Mouse (Mus musculus) spleen, adult 2 months (tissue): Measurements from ENCODE around the gene Lbp. TPM values are rescaled to one million over a fixed set of nuclear protein-coding genes. Genes with fewer than 3 reads are reported as not detected.

Experiments used
- DNase-seq, 2 experiments: peaks; one replicate each; pipeline versions ENCODE4 v3.0.0 to v3.0.0-alpha.2; 2012 to 2021; ENCODE audit warnings: low spot score in 2 of 2, low read depth in 1 of 2
- H3K27ac ChIP-seq: fragments of 200-500 bp; 2 replicates; pipeline ENCODE4 v1.5.1; 2012; ENCODE audit warnings: low read length, inconsistent platforms; ENCODE audit not compliant: insufficient read depth
- H3K27me3 ChIP-seq: fragments of 200-500 bp; 2 replicates; pipeline ENCODE4 v1.6.1; 2012; ENCODE audit warnings: mild to moderate bottlenecking, moderate library complexity, low read length, inconsistent platforms; ENCODE audit not compliant: control insufficient read depth, insufficient read depth
- H3K36me3 ChIP-seq: fragments of 200-500 bp; 2 replicates; pipeline ENCODE4 v1.6.1; 2012; ENCODE audit warnings: mild to moderate bottlenecking, low read length, inconsistent platforms; ENCODE audit not compliant: control insufficient read depth, insufficient read depth
- H3K4me1 ChIP-seq: fragments of 200-500 bp; 2 replicates; pipeline ENCODE4 v1.6.1; 2011; ENCODE audit warnings: inconsistent platforms; ENCODE audit not compliant: control insufficient read depth, insufficient read depth, insufficient read length
- H3K4me3 ChIP-seq: fragments of 200-500 bp; 2 replicates; pipeline ENCODE4 v1.5.1; 2011; ENCODE audit warnings: mild to moderate bottlenecking, inconsistent platforms; ENCODE audit not compliant: insufficient read depth, insufficient read length; ENCODE audit errors: extremely low read depth
- CTCF ChIP-seq: fragments of 200-500 bp; IDR thresholded peaks from 2 replicates; pipeline ENCODE4 v1.5.1; 2011; ENCODE audit warnings: mild to moderate bottlenecking, inconsistent platforms; ENCODE audit not compliant: insufficient read depth, insufficient read length, insufficient replicate concordance; ENCODE audit errors: extremely low read depth
- POLR2A ChIP-seq: fragments of 200-500 bp; IDR thresholded peaks from 2 replicates; pipeline ENCODE4 v1.6.1; 2011; ENCODE audit warnings: low read depth, low read length, inconsistent platforms
- WGBS: fragments of 180-500 bp; shearing (Covaris S2); methylation state at CpG from one replicate; pipeline ENCODE4 v1.1.7; 2018; 5-methylcytosine and 5-hydroxymethylcytosine counted together
- polyA plus RNA-seq: library from polyadenylated mRNA; depleted of rRNA; stranded (reverse); fragments of >200 nt; gene quantifications from 2 replicates; pipeline ENCODE4 v1.2.3, GENCODE M21; 2012

Gene Lbp
- polyA plus RNA-seq, 1 experiment, result 3.3 TPM

- Histone ChIP-seq H3K4me1 (no peaks in the 10 kb centered on the region), H3K36me3 (no peaks in the 10 kb centered on the region), H3K27me3 (no peaks in the 10 kb centered on the region), H3K4me3 (no peak overlapping the region), H3K27ac (no peak overlapping the region)
- 77% methylated on average over 6 of the region's 6 CpGs for WGBS
- TF ChIP-seq POLR2A (no peak), CTCF (no peak)
- no peak for DNase-seq
Observed at GRCm38 (mm10) chr2:158346467-158346866, 40.2 kb downstream of the Lbp start.

GRCm38 (mm10) chr2:158347868-158348267, 41.6 kb downstream of the Lbp start:
- TF ChIP-seq POLR2A (no peak), CTCF (peak; percentile 93)
- no peaks in the 10 kb centered on the region for H3K4me1 ChIP-seq
- no peak overlapping the region for H3K27ac ChIP-seq
- WGBS, result 1% methylated on average over 6 of the region's 6 CpGs
- no peaks in the 10 kb centered on the region for H3K27me3 ChIP-seq
- H3K36me3 ChIP-seq, result no peaks in the 10 kb centered on the region
- peak; percentile 15 to 48 for DNase-seq
- no peak overlapping the region for H3K4me3 ChIP-seq

- 86% methylated on average over 3 of the region's 3 CpGs for WGBS
- TF ChIP-seq CTCF, result no peak
- TF ChIP-seq POLR2A, result no peak
- no peaks in the 10 kb centered on the region for H3K27me3 ChIP-seq
Observed at GRCm38 (mm10) chr2:158352801-158353520, 46.7 kb downstream of the Lbp start.

GRCm38 (mm10) chr2:158354348-158355114, 48.2 kb downstream of the Lbp start:
- no peaks in the 10 kb centered on the region for H3K4me1 ChIP-seq
- H3K27me3 ChIP-seq, result no peaks in the 10 kb centered on the region
- H3K4me3 ChIP-seq, result no peak overlapping the region
- WGBS, result 79% methylated on average over 7 of the region's 7 CpGs
- H3K27ac ChIP-seq, result no peak overlapping the region
- no peak for DNase-seq
- H3K36me3 ChIP-seq, result peaks cover 34% of the 10 kb centered on the region
- TF ChIP-seq POLR2A, result no peak

More at GRCm38 (mm10) chr2:158352801-158353520, 46.7 kb downstream of the Lbp start:
- no peak for DNase-seq
- no peaks in the 10 kb centered on the region for H3K4me1 ChIP-seq
- H3K4me3 ChIP-seq, result no peak overlapping the region
- H3K36me3 ChIP-seq, result peaks cover 23% of the 10 kb centered on the region
- H3K27ac ChIP-seq, result no peak overlapping the region

GRCm38 (mm10) chr2:158355238-158355637, 48.9 kb downstream of the Lbp start:
- peaks cover 36% of the 10 kb centered on the region for H3K36me3 ChIP-seq
- no peaks in the 10 kb centered on the region; the same call in 1 of the 2 replicates for H3K4me1 ChIP-seq
- H3K4me3 ChIP-seq, result no peak overlapping the region
- no peak for TF ChIP-seq CTCF
- no peak for TF ChIP-seq POLR2A
- no peak overlapping the region for H3K27ac ChIP-seq
- DNase-seq, result no peak
- 92% methylated on average over 2 of the region's 2 CpGs for WGBS
- H3K27me3 ChIP-seq, result no peaks in the 10 kb centered on the region

GRCm38 (mm10) chr2:158356121-158356520, 49.8 kb downstream of the Lbp start:
- 91% methylated on average over 5 of the region's 5 CpGs for WGBS
- H3K27me3 ChIP-seq, result no peaks in the 10 kb centered on the region
- H3K27ac ChIP-seq, result no peak overlapping the region
- DNase-seq, result no peak
- no peak overlapping the region for H3K4me3 ChIP-seq
- H3K36me3 ChIP-seq, result peaks cover 36% of the 10 kb centered on the region
- TF ChIP-seq CTCF (no peak), POLR2A (no peak)
- no peaks in the 10 kb centered on the region; the same call in 1 of the 2 replicates for H3K4me1 ChIP-seq
